Mouse (Mus musculus): ENCODE results near the gene Col23a1. TPM values are rescaled to one million over a fixed set of nuclear protein-coding genes. Genes with fewer than 3 reads are reported as not detected.
A peak's percentile ranks its signal among the peaks of the same experiment; 100 is the strongest.

The Col23a1 gene
- total and polyA plus RNA-seq, 3 experiments = 0.01 to 0.55 TPM; not detected in 1

DNA sequence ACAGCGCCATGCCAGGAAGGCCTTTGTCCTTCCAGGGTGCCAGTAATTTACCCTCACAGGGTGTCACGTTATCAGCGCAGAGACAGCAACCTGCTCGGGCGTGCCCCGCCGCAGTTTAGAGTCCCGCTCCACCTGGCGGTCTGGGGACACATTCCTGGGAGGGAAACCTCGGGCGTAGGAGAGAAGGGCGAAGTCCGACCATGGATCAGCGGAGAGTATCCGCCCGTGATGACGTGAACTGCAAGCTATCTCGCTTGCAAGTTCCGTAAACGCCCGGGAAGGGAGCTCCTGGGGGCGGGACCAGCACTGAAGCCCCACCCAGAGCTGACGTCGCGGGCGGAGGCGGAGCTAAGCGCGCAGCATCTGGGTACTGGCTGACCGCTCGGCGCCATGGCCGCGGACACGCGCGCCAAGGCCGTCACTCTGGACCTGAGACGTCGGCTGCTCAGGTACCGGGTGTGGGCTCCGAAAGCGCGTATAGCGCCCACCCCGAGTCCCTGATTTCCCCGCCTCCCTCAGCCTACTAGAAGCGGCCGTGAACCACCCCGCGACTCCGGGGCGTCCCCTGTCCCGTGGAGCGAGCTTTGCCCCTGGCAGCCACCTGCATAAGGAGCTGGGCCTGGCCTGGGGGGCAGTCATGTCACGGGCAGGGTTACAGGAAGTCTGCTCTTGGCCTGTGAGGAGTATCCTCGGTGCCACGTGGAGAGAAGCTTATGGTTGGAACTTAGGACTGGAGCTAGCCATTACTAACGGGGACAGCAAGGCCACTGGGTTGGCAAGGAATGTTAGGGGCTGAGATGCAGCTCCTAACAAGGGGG is 294.9 kb downstream of the Col23a1 start, which contains the start of gene Phykpl:
TSS of gene Phykpl (plus strand) at position 327 of the 818 bp plus-strand sequence.
- peak within 1 kb of the TSS; percentile 86 for H3K4me3 ChIP-seq (ENCODE audit: low read depth, low read length)
- H3K4me1 ChIP-seq (ENCODE audit: insufficient read depth, low read depth, low read length) = peaks cover 63% of the 10 kb centered on the region
- H3K27me3 ChIP-seq (ENCODE audit: insufficient read depth, low read length) = no peaks in the 10 kb centered on the region
- TF ChIP-seq TAL1 (conservative IDR thresholded peaks at IDR 0.05; ENCODE audit: low read depth, low read length) (no peak), GATA2 (IDR thresholded peaks at IDR 0.05; ENCODE audit: borderline replicate concordance, low read depth, low read length) (no peak), GATA1 (IDR thresholded peaks at IDR 0.05; ENCODE audit: borderline replicate concordance, low read length) (no peak), POLR2AphosphoS5 (IDR thresholded peaks at IDR 0.05; ENCODE audit: insufficient replicate concordance, low read depth, low read length) (no peak), CTCF (IDR thresholded peaks at IDR 0.05; ENCODE audit: low read depth, low read length) (no peak)
- peaks cover 43% of the 10 kb centered on the region for H3K36me3 ChIP-seq (replicated peaks)
- H3K9me3 ChIP-seq (replicated peaks) = no peaks in the 10 kb centered on the region
- peak; percentile 87 for DNase-seq (ENCODE audit: low spot score)
- peak; percentile 82 for ATAC-seq (ENCODE audit: extremely low read depth, insufficient number of reproducible peaks, low FRiP score, poor library complexity, severe bottlenecking)

DNA sequence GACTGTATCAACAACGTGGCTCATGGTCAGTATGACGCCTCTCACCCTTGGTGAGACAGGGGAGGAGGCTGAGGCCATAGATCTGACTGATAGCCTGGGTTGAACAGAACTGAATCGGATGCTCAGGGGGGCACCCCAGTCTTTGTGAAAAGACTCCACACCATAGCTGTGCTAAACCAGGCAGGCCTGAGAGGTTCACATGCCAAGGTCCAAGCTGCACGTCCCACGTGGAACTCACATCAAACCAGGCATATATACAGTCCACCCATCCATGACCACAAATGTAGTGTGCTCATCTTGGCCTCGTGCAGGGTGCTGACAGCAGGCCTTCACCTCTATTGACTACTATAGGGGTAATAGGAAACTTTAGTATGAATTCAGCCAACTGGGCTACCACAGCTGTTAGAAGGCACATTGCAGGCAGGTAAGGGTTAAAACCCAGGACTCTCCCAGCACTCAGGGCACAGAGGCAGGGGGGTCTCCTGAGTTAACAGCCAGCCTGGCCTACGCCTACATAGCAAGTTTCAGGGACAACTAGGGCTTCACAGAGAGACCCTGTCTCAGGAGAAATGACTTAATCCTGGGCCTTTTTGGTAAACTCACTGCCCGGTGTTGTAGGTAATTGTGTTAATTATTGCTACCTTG is 296.0 kb downstream of the Col23a1 start:
- TF ChIP-seq GATA2 (IDR thresholded peaks at IDR 0.05; ENCODE audit: borderline replicate concordance, low read depth, low read length) (peak; percentile 66; the same call in 1 of the 2 replicates), POLR2AphosphoS5 (IDR thresholded peaks at IDR 0.05; ENCODE audit: insufficient replicate concordance, low read depth, low read length) (0 out of 2 replicates have a peak, but pooled peaks have one; percentile 37), GATA1 (IDR thresholded peaks at IDR 0.05; ENCODE audit: borderline replicate concordance, low read length) (no peak)
- DNase-seq (ENCODE audit: low spot score) (no peak), ATAC-seq (ENCODE audit: extremely low read depth, insufficient number of reproducible peaks, low FRiP score, poor library complexity, severe bottlenecking) (no peak)
- Histone ChIP-seq H3K9me3 (replicated peaks) (no peaks in the 10 kb centered on the region), H3K36me3 (replicated peaks) (peaks cover 54% of the 10 kb centered on the region), H3K4me3 (ENCODE audit: low read depth, low read length) (peak overlapping the region; percentile 86), H3K27me3 (ENCODE audit: insufficient read depth, low read length) (no peaks in the 10 kb centered on the region), H3K4me1 (ENCODE audit: insufficient read depth, low read depth, low read length) (peaks cover 69% of the 10 kb centered on the region)

DNA sequence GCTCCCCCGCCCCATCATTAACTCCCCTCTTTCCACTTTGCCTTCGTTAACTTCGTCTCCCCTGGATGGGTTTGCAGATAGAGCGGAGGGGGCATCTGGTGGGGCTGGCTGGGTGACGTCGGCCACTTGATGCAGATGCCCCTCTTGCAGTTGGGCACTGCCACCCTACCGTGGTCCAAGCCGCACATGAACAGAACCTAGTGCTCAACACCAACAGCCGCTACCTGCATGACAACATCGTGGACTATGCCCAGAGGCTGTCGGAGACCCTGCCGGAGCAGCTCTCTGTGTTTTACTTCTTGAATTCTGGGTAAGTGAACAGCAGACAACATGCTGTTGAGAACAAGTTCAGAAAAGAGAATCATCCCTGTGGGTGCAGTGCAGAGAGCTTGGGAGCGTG is 296.7 kb downstream of the Col23a1 start:
- no peak for DNase-seq (ENCODE audit: low spot score)
- H3K27me3 ChIP-seq (ENCODE audit: insufficient read depth, low read length) = no peaks in the 10 kb centered on the region
- no peak for ATAC-seq (ENCODE audit: extremely low read depth, insufficient number of reproducible peaks, low FRiP score, poor library complexity, severe bottlenecking)
- no peaks in the 10 kb centered on the region for H3K9me3 ChIP-seq (replicated peaks)
- H3K4me3 ChIP-seq (ENCODE audit: low read depth, low read length) = peak overlapping the region; percentile 86; the same call in 1 of the 2 replicates
- H3K36me3 ChIP-seq (replicated peaks) = peaks cover 61% of the 10 kb centered on the region
- H3K4me1 ChIP-seq (ENCODE audit: insufficient read depth, low read depth, low read length) = peaks cover 66% of the 10 kb centered on the region
- no peak for TF ChIP-seq CTCF (IDR thresholded peaks at IDR 0.05; ENCODE audit: low read depth, low read length)
- TF ChIP-seq TAL1 (conservative IDR thresholded peaks at IDR 0.05; ENCODE audit: low read depth, low read length) = no peak

DNA sequence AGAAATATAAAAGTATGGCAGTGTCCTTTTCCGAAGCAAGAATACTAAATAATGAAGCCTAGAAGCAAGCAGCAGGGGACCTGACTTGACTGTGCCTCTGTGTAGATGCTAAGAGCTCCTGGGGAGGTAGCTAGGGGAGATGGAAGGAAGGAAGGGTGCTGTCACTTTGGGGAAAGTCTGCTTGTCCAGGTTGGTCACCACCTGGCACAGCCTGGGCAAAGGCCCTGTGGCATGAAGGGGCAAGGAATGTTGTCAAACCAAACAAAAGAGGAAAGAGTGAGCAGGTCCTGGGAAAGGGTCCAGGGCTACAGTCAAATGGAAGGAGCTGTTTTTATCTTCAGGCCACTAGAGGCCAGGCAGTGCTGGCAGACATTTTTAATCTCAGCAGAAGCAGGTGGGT is 297.3 kb downstream of the Col23a1 start:
- ATAC-seq (ENCODE audit: extremely low read depth, insufficient number of reproducible peaks, low FRiP score, poor library complexity, severe bottlenecking) (no peak), DNase-seq (ENCODE audit: low spot score) (no peak)
- H3K27me3 ChIP-seq (ENCODE audit: insufficient read depth, low read length) = no peaks in the 10 kb centered on the region
- H3K4me1 ChIP-seq (ENCODE audit: insufficient read depth, low read depth, low read length) = peaks cover 66% of the 10 kb centered on the region
- no peaks in the 10 kb centered on the region for H3K9me3 ChIP-seq (replicated peaks)
- H3K36me3 ChIP-seq (replicated peaks) = peaks cover 68% of the 10 kb centered on the region
- TF ChIP-seq GATA1 (IDR thresholded peaks at IDR 0.05; ENCODE audit: borderline replicate concordance, low read length) (no peak), POLR2AphosphoS5 (IDR thresholded peaks at IDR 0.05; ENCODE audit: insufficient replicate concordance, low read depth, low read length) (0 out of 2 replicates have a peak, but pooled peaks have one; percentile 27), CTCF (IDR thresholded peaks at IDR 0.05; ENCODE audit: low read depth, low read length) (no peak)
- H3K4me3 ChIP-seq (ENCODE audit: low read depth, low read length) = peak overlapping the region; percentile 38; the same call in 1 of the 2 replicates

DNA sequence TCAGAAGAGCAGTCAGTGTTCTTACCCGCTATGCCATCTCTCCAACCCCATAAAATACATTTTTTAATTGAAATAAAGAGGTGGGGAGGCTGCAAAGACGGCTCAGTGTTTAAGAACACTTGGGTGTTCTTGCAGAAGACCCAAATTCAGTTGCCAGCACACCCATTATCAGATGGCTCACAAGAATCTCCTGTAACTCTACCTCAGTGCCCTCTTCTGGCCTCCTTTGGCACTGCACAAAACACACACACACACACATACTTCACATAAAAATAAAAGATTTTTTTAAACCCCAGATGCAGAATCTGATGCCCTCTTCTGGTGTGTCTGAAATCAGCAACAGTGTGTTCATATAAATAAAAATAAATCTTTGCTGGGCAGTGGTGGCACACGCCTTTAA is 299.1 kb downstream of the Col23a1 start:
- Histone ChIP-seq H3K4me3 (ENCODE audit: low read depth, low read length) (no peak overlapping the region), H3K4me1 (ENCODE audit: insufficient read depth, low read depth, low read length) (peaks cover 63% of the 10 kb centered on the region), H3K36me3 (replicated peaks) (peaks cover 85% of the 10 kb centered on the region), H3K9me3 (replicated peaks) (no peaks in the 10 kb centered on the region), H3K27me3 (ENCODE audit: insufficient read depth, low read length) (no peaks in the 10 kb centered on the region)
- TF ChIP-seq GATA2 (IDR thresholded peaks at IDR 0.05; ENCODE audit: borderline replicate concordance, low read depth, low read length) (no peak), POLR2AphosphoS5 (IDR thresholded peaks at IDR 0.05; ENCODE audit: insufficient replicate concordance, low read depth, low read length) (no peak), CTCF (IDR thresholded peaks at IDR 0.05; ENCODE audit: low read depth, low read length) (no peak), TAL1 (conservative IDR thresholded peaks at IDR 0.05; ENCODE audit: low read depth, low read length) (no peak), GATA1 (IDR thresholded peaks at IDR 0.05; ENCODE audit: borderline replicate concordance, low read length) (no peak)
- ATAC-seq (ENCODE audit: extremely low read depth, insufficient number of reproducible peaks, low FRiP score, poor library complexity, severe bottlenecking) (no peak), DNase-seq (ENCODE audit: low spot score) (no peak)

DNA sequence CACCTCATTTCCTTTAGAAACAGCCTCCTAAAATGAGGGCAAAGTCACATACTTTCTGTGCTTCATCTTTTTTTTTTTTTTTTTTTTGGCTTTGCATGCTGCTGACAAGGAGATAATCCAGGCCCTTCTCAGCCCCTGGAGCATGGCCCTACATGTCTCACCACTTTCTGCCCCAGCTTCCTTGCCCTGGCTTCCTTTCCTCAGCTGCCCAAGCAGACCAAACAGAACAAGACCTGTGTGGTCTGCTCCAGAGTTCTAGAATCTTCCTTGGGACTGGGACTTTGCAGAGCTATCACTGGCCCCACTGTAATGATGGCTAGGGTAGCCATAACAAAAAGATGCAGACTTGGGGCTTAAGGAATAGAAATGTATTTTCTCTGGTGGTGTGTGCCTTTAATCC is 300.3 kb downstream of the Col23a1 start:
- Histone ChIP-seq H3K36me3 (replicated peaks) (peaks cover 95% of the 10 kb centered on the region), H3K9me3 (replicated peaks) (no peaks in the 10 kb centered on the region), H3K4me1 (ENCODE audit: insufficient read depth, low read depth, low read length) (peaks cover 66% of the 10 kb centered on the region), H3K27me3 (ENCODE audit: insufficient read depth, low read length) (no peaks in the 10 kb centered on the region), H3K4me3 (ENCODE audit: low read depth, low read length) (no peak overlapping the region)
- ATAC-seq (ENCODE audit: extremely low read depth, insufficient number of reproducible peaks, low FRiP score, poor library complexity, severe bottlenecking) = no peak
- no peak for DNase-seq (ENCODE audit: low spot score)
- TF ChIP-seq GATA1 (IDR thresholded peaks at IDR 0.05; ENCODE audit: borderline replicate concordance, low read length) = no peak
- TF ChIP-seq CTCF (IDR thresholded peaks at IDR 0.05; ENCODE audit: low read depth, low read length) = no peak
- TF ChIP-seq GATA2 (IDR thresholded peaks at IDR 0.05; ENCODE audit: borderline replicate concordance, low read depth, low read length) = no peak
- no peak for TF ChIP-seq TAL1 (conservative IDR thresholded peaks at IDR 0.05; ENCODE audit: low read depth, low read length)
- TF ChIP-seq POLR2AphosphoS5 (IDR thresholded peaks at IDR 0.05; ENCODE audit: insufficient replicate concordance, low read depth, low read length) = no peak
